Mouse (Mus musculus) testis, adult 2 months (tissue): Measurements from ENCODE around the gene Cnnm1.

Source experiments
- CTCF ChIP-seq: fragments of 200-500 bp; IDR thresholded peaks from 2 replicates; pipeline ENCODE4 v1.5.1; 2012; ENCODE audit warnings: low read depth, mild to moderate bottlenecking, inconsistent platforms, low read length, moderate library complexity; ENCODE audit not compliant: control insufficient read depth, insufficient read depth, insufficient replicate concordance
- POLR2A ChIP-seq: fragments of 200-500 bp; IDR thresholded peaks from 2 replicates; pipeline ENCODE4 v1.6.1; 2012; ENCODE audit warnings: low read depth, mild to moderate bottlenecking, inconsistent platforms, low read length, moderate library complexity; ENCODE audit not compliant: control insufficient read depth

DNA sequence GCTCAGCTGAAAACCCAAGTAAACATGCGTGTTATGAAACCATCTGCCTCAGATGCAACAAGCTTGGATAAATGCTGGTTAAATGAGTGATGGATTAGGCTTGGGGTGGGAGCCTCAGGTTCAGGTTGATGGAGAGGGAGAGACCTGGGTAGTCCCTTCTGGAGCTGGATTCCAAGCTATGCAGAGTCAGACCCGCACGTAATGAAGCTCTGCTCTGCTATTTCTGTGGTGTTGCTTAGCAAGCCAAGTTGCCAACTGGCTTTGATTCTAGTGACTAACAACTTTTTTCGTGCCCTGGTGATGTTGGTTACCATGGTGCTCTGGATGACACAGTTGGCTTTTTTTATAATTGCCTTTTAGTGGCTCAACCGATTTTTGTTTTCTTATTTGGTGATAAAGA lies 11.9 kb downstream of the Cnnm1 start:
- no peak for TF ChIP-seq CTCF
- no peak for TF ChIP-seq POLR2A
